Mouse (Mus musculus) lung, adult 2 months (tissue): ENCODE data around the gene Tas1r1. TPM values are rescaled to one million over a fixed set of nuclear protein-coding genes. Genes with fewer than 3 reads are reported as not detected.

ENCODE experiments used
- DNase-seq: peaks from one replicate; pipeline ENCODE4 v3.0.0; 2022
- H3K4me1 ChIP-seq: fragments of 200-500 bp; 2 replicates; pipeline ENCODE4 v1.6.1; 2011; ENCODE audit warnings: low read length; ENCODE audit not compliant: control insufficient read depth, insufficient read depth
- H3K4me3 ChIP-seq: fragments of 200-500 bp; replicated peaks from 2 replicates; pipeline ENCODE3; 2011; ENCODE audit warnings: low read depth, mild to moderate bottlenecking, control low read depth, low read length; ENCODE audit errors: extremely low read depth
- CTCF ChIP-seq: fragments of 200-500 bp; IDR thresholded peaks from 2 replicates; pipeline ENCODE4 v1.5.1; 2011; ENCODE audit warnings: mild to moderate bottlenecking, low read length, control low read depth; ENCODE audit not compliant: insufficient read depth
- POLR2A ChIP-seq: fragments of 200-500 bp; IDR thresholded peaks from 2 replicates; pipeline ENCODE4 v1.6.1; 2011; ENCODE audit warnings: low read depth, mild to moderate bottlenecking, control low read depth, low read length, borderline replicate concordance; ENCODE audit errors: extremely low read depth
- WGBS: fragments of 180-500 bp; shearing (Covaris S2); methylation state at CpG from one replicate; pipeline ENCODE4 v1.1.7; 2018; 5-methylcytosine and 5-hydroxymethylcytosine counted together
- polyA plus RNA-seq: library from polyadenylated mRNA; depleted of rRNA; stranded (reverse); fragments of >200 nt; gene quantifications from 2 replicates; pipeline ENCODE4 v1.2.3, GENCODE M21; 2012

Tas1r1 gene
- polyA plus RNA-seq, 1 experiment, result 0.08 TPM

DNA sequence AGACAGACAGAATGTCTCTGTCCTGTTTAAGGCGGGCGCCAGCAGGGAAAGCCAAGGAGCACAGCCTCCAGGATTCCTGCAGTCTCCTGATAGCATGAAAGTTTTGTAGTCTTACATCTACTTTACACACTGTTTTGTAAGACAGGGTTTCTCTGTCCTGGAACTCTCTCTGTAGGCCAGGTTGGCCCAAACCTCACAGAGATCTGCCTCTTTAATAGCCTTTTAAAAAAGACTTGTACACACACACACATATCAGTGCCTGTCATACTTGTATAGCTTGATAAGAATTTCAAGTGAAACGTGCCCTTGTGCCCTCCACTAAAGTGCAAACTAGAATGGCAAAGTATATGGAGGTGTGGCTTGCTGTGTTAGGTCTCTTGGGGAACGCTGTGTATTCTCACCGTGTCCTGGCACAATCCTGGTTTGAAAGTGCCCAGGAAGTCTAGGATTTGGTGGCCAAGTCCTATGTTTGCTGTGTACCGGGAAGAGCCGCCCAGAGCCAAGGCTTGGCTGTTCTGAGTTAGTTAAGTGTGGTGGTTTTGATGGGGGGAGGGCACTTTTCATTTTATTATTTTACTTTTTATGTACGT lies 27.1 kb downstream of the Tas1r1 start:
- DNase-seq, result peak; percentile 30
- H3K4me3 ChIP-seq, result peak overlapping the region; percentile 68
- 64% methylated on average over 8 of the region's 8 CpGs for WGBS
- H3K4me1 ChIP-seq, result peaks cover 18% of the 10 kb centered on the region
- TF ChIP-seq POLR2A (no peak), CTCF (no peak)

DNA sequence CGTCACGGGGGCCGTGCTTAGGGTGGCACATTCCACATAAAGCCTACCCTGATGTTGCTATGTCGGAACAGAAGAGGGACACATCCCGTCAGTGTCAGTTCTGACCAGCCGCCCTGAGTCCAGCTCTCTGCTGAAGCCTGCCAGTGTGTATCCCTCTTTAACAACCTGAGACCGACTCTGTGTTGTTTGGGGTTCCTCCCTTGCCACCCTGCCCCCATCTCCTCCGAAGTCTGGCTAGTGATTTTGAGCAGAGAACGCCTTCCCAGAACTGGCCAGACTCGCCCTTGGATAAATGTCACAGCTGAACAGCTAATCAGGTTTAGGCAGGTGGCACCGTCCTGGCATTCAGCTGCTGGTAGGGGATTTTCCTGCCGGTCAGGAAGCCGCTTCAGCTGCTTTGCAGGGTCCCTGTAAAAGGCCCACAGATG lies 27.6 kb downstream of the Tas1r1 start:
- H3K4me3 ChIP-seq, result peak overlapping the region; percentile 68
- WGBS, result 13% methylated on average over 13 of the region's 13 CpGs
- no peak for TF ChIP-seq CTCF
- no peak for TF ChIP-seq POLR2A
- H3K4me1 ChIP-seq, result peaks cover 18% of the 10 kb centered on the region
- no peak for DNase-seq

GRCm38 (mm10) chr4:152010091-152010706 lies 28.2 kb downstream of the Tas1r1 start:
- WGBS, result 3% methylated on average over 10 of the region's 10 CpGs
- DNase-seq, result peak; percentile 53
- TF ChIP-seq POLR2A (peak; percentile 61; the same call in 1 of the 2 replicates), CTCF (no peak)

GRCm38 (mm10) chr4:152009076-152010051 lies 29.0 kb downstream of the Tas1r1 start:
- peak; percentile 53 for DNase-seq
- under 1% methylated on average over 115 of the region's 115 CpGs for WGBS
- Histone ChIP-seq H3K4me1 (peaks cover 18% of the 10 kb centered on the region), H3K4me3 (peak overlapping the region; percentile 68)
- TF ChIP-seq CTCF (no peak), POLR2A (no peak)

More at GRCm38 (mm10) chr4:152010091-152010706, 28.2 kb downstream of the Tas1r1 start:
- H3K4me1 ChIP-seq, result peaks cover 18% of the 10 kb centered on the region
- H3K4me3 ChIP-seq, result peak overlapping the region; percentile 68

DNA sequence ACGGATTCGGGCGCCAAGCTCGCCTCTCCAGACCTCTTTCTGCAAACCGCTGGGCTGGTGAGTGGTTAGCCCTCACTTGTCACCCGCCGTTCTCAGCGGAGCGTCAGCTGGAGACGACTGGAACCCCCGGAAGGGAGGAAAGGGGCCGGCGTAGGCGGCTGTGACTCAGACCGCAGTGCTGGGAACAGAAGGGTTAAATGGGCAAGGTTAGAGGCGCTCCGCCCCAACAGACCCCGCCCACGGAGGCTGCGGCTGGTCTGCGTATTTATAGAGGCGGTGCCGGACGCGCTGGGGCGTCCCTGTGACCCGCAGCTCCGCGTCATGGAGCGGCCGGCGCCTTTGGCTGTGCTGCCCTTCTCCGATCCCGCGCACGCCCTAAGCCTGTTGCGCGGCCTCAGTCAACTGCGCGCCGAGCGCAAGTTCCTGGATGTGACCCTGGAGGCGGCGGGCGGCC lies 29.7 kb downstream of the Tas1r1 start, which contains the start of gene Klhl21:
TSS of gene Klhl21 (plus strand) at position 182 of the 454 bp plus-strand sequence.
- peak; percentile 95 for DNase-seq
- Histone ChIP-seq H3K4me3 (peak within 1 kb of the TSS; percentile 68), H3K4me1 (peaks cover 18% of the 10 kb centered on the region)
- TF ChIP-seq CTCF (no peak), POLR2A (peak; percentile 86)
- under 1% methylated on average over 45 of the region's 45 CpGs for WGBS

GRCm38 (mm10) chr4:152008148-152008500 lies 30.2 kb downstream of the Tas1r1 start:
- DNase-seq, result peak; percentile 50
- no peak for TF ChIP-seq CTCF
- no peak for TF ChIP-seq POLR2A
- H3K4me1 ChIP-seq, result peaks cover 18% of the 10 kb centered on the region
- under 1% methylated on average over 14 of the region's 14 CpGs for WGBS
- H3K4me3 ChIP-seq, result peak overlapping the region; percentile 68

GRCm38 (mm10) chr4:152007481-152008147 lies 30.8 kb downstream of the Tas1r1 start:
- H3K4me3 ChIP-seq, result peak overlapping the region; percentile 68
- peaks cover 18% of the 10 kb centered on the region for H3K4me1 ChIP-seq
- peak; percentile 32; the same call in 1 of the 2 replicates for TF ChIP-seq POLR2A
- no peak for TF ChIP-seq CTCF
- WGBS, result 11% methylated on average over 8 of the region's 8 CpGs
- peak; percentile 44 for DNase-seq

- no peak overlapping the region for H3K4me3 ChIP-seq
- 41% methylated on average over 3 of the region's 3 CpGs for WGBS
- DNase-seq, result no peak
- peaks cover 18% of the 10 kb centered on the region for H3K4me1 ChIP-seq
- TF ChIP-seq CTCF (no peak), POLR2A (no peak)
These were observed 31.6 kb downstream of the Tas1r1 start for GRCm38 (mm10) chr4:152006812-152007211.

GRCm38 (mm10) chr4:152006137-152006536 lies 32.2 kb downstream of the Tas1r1 start:
- Histone ChIP-seq H3K4me3 (no peak overlapping the region), H3K4me1 (peaks cover 14% of the 10 kb centered on the region)
- 74% methylated on average over 6 of the region's 6 CpGs for WGBS
- TF ChIP-seq POLR2A (no peak), CTCF (no peak)
- DNase-seq, result no peak
